Mouse (Mus musculus) kidney, embryonic 14.5 days (tissue): ENCODE data around the gene Bpifc. TPM values are rescaled to one million over a fixed set of nuclear protein-coding genes. Genes with fewer than 3 reads are reported as not detected.

Source experiments
- ATAC-seq: fragments of 200-750 bp; cut with Nextera tagmentation; 2 replicates; pipeline ENCODE4 v1.8.0; 2017; ENCODE audit warnings: moderate number of reproducible peaks, mild to moderate bottlenecking, moderate TSS enrichment, moderate library complexity; ENCODE audit not compliant: low FRiP score, low TSS enrichment
- H3K27ac ChIP-seq: fragments of 300-500 bp; sonication (generic); 2 replicates; pipeline ENCODE4 v1.5.1; 2014; ENCODE audit warnings: low read depth, mild to moderate bottlenecking, low read length, moderate library complexity, mixed read lengths
- H3K27me3 ChIP-seq: fragments of 300-500 bp; sonication (generic); 2 replicates; pipeline ENCODE4 v1.6.1; 2014; ENCODE audit warnings: mild to moderate bottlenecking, low read length; ENCODE audit not compliant: control insufficient read depth, insufficient read depth
- H3K36me3 ChIP-seq: fragments of 300-500 bp; sonication (generic); 2 replicates; pipeline ENCODE4 v1.6.1; 2014; ENCODE audit warnings: low read length, mixed read lengths; ENCODE audit not compliant: control insufficient read depth, insufficient read depth
- H3K4me1 ChIP-seq: fragments of 300-500 bp; sonication (generic); 2 replicates; pipeline ENCODE4 v1.6.1; 2014; ENCODE audit warnings: low read length, mixed read lengths; ENCODE audit not compliant: control insufficient read depth, insufficient read depth
- H3K4me2 ChIP-seq: fragments of 300-500 bp; sonication (generic); replicated peaks from 2 replicates; pipeline ENCODE4 v1.6.1; 2014; ENCODE audit warnings: low read depth, mild to moderate bottlenecking, low read length
- H3K4me3 ChIP-seq: fragments of 300-500 bp; sonication (generic); 2 replicates; pipeline ENCODE4 v1.5.1; 2014; ENCODE audit warnings: mild to moderate bottlenecking, low read length
- H3K9ac ChIP-seq: fragments of 300-500 bp; sonication (generic); 2 replicates; pipeline ENCODE4 v1.6.1; 2014; ENCODE audit warnings: low read depth, mild to moderate bottlenecking, low read length, moderate library complexity
- H3K9me3 ChIP-seq: fragments of 300-500 bp; sonication (generic); 2 replicates; pipeline ENCODE4 v1.6.1; 2016; ENCODE audit warnings: low read length; ENCODE audit not compliant: control insufficient read depth
- WGBS: fragments of 180-500 bp; shearing (Covaris S2); extraction: QIAGEN DNeasy Blood & Tissue Kit; methylation state at CpG from one replicate; pipeline ENCODE4 v1.1.7; 2014; 5-methylcytosine and 5-hydroxymethylcytosine counted together
- polyA plus RNA-seq: library from polyadenylated mRNA; unstranded; fragments of >200 nt; fragmentation: Nextera tagmentation; extraction: Ambion mirVana; gene quantifications from 2 replicates; pipeline ENCODE4 v1.2.1, GENCODE M21; 2014

Gene Bpifc
- polyA plus RNA-seq, 1 experiment from 2014 or later, result 0.30 TPM

DNA sequence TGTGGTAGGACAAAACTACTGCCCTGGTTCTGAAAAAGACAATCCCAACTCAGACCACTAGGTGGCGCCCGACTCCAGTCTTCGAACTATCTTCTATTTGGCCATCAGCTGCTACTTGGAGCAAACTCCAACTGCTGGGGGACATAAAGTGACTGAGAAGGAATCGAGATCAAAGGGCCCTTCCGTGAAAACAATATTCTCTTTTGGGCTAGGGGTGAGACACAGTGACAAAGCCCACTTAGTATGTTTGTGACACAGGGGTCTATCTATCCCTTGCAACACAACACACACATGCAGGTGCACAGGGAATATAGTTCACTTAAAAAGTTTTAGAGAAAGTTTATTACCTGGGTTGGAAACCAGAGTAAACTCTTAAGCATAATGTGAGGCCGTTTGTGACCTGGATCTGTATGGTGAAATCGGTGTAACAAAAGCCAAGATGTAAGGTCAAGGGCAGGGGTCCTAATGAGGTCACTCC is 43.5 kb downstream of the Bpifc start:
- H3K4me2 ChIP-seq, result no peak overlapping the region
- no peak overlapping the region for H3K9ac ChIP-seq
- H3K4me1 ChIP-seq, result no peaks in the 10 kb centered on the region
- no peak overlapping the region for H3K4me3 ChIP-seq
- no peak overlapping the region for H3K27ac ChIP-seq
- no peaks in the 10 kb centered on the region for H3K36me3 ChIP-seq
- 8% methylated on average over 7 of the region's 7 CpGs for WGBS
- ATAC-seq, result peak; percentile 54; the same call in 1 of the 2 replicates
- no peaks in the 10 kb centered on the region for H3K9me3 ChIP-seq
- H3K27me3 ChIP-seq, result no peaks in the 10 kb centered on the region

DNA sequence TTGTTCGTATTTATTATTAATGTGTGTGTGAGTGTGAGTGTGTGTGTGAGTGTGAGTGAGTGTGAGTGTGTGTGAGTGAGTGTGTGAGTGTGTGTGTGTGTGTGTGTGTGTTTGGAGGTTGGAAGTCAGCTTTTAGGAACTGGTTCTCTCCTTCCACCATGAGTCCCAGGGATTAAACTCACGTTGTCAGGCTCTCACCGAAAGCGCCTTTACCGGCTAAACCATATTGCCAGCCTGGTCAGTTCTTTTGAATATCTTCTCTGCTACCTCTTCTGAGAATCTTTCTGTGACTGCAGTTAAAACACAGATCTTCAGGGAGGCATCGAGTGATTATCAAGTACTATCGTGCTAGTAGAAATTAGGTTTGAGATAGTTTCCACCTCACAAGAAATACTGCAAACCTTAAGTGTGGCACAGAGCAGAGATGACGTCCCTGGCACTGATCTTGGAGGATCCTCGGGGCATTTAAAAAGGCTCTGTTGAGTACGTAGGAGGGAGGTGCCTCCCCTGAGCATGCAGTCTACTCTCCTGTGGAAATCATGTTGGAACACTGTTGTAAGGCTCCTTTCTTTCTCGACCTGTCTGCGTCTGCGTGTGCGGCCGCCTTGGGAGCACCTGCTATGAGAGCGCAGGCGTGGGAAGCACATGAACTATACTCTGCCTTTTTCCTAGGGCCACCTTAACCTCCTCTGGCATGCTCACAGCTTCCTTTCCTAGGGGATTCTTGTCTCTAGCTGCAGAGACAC is 44.1 kb downstream of the Bpifc start:
- Histone ChIP-seq H3K9me3 (no peaks in the 10 kb centered on the region), H3K27ac (no peak overlapping the region), H3K36me3 (no peaks in the 10 kb centered on the region), H3K4me1 (no peaks in the 10 kb centered on the region), H3K9ac (no peak overlapping the region), H3K27me3 (no peaks in the 10 kb centered on the region), H3K4me3 (no peak overlapping the region), H3K4me2 (no peak overlapping the region)
- WGBS, result 68% methylated on average over 17 of the region's 17 CpGs
- ATAC-seq, result peak; percentile 22; the same call in 1 of the 2 replicates

DNA sequence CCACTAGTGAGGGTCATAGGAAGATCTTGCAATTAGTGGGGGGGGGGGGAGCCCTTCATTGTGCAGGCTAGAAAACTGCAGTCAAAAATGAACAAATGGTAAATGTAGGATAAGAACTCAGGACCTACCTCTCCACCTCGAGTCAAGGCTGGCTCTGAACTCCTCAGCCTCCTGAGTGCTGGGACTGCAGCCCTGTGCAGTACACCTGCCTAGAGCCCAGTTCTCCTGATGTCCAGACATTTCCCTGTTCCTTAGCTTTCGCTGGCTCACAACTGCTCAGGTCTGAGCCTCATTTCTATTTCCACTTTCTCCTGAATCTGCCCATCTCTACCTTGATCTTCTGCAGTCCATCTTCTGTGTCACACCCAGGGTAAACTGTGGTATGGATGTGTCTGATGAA is 45.2 kb downstream of the Bpifc start:
- H3K4me2 ChIP-seq, result no peak overlapping the region
- no peak overlapping the region for H3K27ac ChIP-seq
- no peak overlapping the region for H3K9ac ChIP-seq
- WGBS, result 63% methylated on average over 2 of the region's 2 CpGs
- no peak for ATAC-seq
- no peak overlapping the region for H3K4me3 ChIP-seq
- H3K4me1 ChIP-seq, result no peaks in the 10 kb centered on the region
- no peaks in the 10 kb centered on the region for H3K9me3 ChIP-seq
- no peaks in the 10 kb centered on the region for H3K36me3 ChIP-seq
- H3K27me3 ChIP-seq, result no peaks in the 10 kb centered on the region

DNA sequence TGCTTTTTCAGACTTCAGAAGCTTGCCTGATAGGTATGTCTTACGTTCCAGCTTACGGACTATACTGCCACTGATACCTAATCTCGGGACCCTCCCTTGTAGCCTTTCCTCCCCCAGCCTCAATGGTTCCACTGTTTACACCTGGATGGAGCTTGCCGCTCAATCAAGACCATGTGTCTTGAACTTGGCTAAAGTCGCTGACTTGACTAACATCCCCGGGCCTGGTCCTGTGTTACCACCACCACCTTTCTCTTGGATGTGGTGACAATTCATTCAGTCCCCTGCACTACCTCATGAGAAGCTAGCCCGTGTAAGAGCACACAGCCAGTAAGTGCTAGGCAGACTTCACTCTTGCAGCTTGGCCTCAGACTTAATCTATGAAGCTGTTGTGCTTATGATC is 47.4 kb downstream of the Bpifc start:
- H3K9ac ChIP-seq, result no peak overlapping the region
- no peak for ATAC-seq
- WGBS, result 88% methylated on average over 7 of the region's 7 CpGs
- H3K27ac ChIP-seq, result no peak overlapping the region
- no peaks in the 10 kb centered on the region for H3K9me3 ChIP-seq
- H3K4me3 ChIP-seq, result no peak overlapping the region
- H3K4me2 ChIP-seq, result no peak overlapping the region
- H3K4me1 ChIP-seq, result no peaks in the 10 kb centered on the region
- H3K27me3 ChIP-seq, result no peaks in the 10 kb centered on the region
- no peaks in the 10 kb centered on the region for H3K36me3 ChIP-seq

DNA sequence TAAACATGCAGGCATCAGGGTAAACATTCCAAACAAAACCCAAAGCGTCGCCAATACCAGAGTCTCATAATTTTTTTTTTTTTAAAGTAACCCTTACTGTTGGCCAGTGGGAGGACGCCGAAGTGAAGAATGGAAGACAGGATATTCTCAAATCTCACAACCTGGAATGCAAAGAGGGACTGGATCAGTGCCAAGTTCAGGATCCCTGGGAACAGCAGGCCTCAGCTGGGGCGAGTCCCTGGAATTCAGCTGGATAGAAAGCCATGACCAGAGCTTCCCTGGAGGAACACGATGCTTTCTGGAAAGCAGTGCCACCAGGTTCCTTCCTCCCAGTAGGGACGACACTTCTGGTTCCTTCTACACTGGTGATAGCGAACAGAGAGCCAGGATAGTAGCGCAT is 48.8 kb downstream of the Bpifc start:
- no peaks in the 10 kb centered on the region for H3K36me3 ChIP-seq
- ATAC-seq, result no peak
- no peaks in the 10 kb centered on the region for H3K4me1 ChIP-seq
- no peak overlapping the region for H3K9ac ChIP-seq
- H3K4me2 ChIP-seq, result no peak overlapping the region
- 67% methylated on average over 9 of the region's 9 CpGs for WGBS
- no peak overlapping the region for H3K4me3 ChIP-seq
- no peaks in the 10 kb centered on the region for H3K27me3 ChIP-seq
- H3K27ac ChIP-seq, result no peak overlapping the region
- no peaks in the 10 kb centered on the region for H3K9me3 ChIP-seq

DNA sequence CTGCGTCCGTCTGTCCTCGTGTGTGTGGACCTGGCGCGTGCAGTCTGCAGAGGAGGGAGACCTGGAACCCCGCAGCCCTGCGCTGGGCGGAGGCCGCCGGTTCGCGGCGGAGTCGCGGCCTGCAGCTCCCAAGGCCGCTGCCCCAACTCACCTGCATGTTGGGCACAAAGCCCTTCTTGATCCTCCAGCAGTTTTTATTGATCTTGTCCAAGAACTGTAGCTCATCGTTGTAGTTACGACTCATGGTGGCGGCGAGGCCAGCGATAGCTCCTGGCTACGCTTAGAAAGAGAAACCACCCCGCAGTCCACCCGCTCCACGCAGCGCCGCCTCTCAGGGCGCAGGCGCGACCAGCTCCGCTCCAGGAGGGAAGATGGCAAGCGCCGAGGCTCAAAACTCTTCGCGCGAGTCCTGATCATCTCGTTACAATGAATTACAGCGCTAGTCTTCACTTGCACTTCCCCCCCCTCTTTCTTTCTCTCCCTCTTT is 54.2 kb downstream of the Bpifc start, which contains the start of gene Rtcb:
Gene Rtcb (minus strand): TSS at position 360 of the 487 bp plus-strand sequence.
- peak within 1 kb of the TSS; percentile 59; the same call in 1 of the 2 replicates for H3K27ac ChIP-seq
- 0% methylated on average over 38 of the region's 38 CpGs for WGBS
- no peaks in the 10 kb centered on the region for H3K27me3 ChIP-seq
- H3K4me2 ChIP-seq, result peak within 1 kb of the TSS; percentile 87
- ATAC-seq, result peak; percentile 92
- H3K4me3 ChIP-seq, result peak within 1 kb of the TSS; percentile 75
- peaks cover 27% of the 10 kb centered on the region for H3K36me3 ChIP-seq
- no peaks in the 10 kb centered on the region for H3K9me3 ChIP-seq
- no peaks in the 10 kb centered on the region; the same call in 1 of the 2 replicates for H3K4me1 ChIP-seq
- peak within 1 kb of the TSS; percentile 88 for H3K9ac ChIP-seq

DNA sequence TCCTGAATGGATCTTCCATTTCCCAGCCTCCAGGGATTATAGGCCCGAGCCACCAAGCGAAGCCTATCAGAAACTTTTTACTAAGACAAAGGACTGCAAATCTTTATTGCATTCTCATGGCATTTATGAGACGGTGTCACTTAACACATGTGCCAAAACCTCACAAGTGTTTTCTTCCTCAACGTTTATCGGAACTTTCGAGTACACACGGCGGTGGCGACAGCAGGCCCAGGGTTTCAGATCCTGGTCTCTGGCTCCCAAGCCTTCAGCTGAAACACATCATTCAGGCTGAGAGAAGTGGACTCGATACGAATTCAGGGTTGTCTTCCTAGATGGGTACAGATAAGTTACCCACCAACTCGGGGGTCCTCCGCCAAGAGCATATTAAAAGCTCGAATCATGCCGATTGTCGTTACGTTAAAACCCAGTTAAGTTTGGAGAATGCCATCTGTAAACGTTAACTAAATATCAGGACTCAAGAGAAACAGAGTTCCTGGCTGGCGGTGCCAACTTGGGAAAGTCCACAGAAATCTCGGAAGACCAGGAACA is 54.8 kb downstream of the Bpifc start:
- 3% methylated on average over 20 of the region's 20 CpGs for WGBS
- no peaks in the 10 kb centered on the region for H3K9me3 ChIP-seq
- ATAC-seq, result no peak
- H3K36me3 ChIP-seq, result peaks cover 33% of the 10 kb centered on the region
- peak overlapping the region; percentile 75 for H3K4me3 ChIP-seq
- H3K4me2 ChIP-seq, result peak overlapping the region; percentile 87
- no peaks in the 10 kb centered on the region for H3K27me3 ChIP-seq
- no peaks in the 10 kb centered on the region; the same call in 1 of the 2 replicates for H3K4me1 ChIP-seq
- H3K27ac ChIP-seq, result peak overlapping the region; percentile 59; the same call in 1 of the 2 replicates
- peak overlapping the region; percentile 88 for H3K9ac ChIP-seq

DNA sequence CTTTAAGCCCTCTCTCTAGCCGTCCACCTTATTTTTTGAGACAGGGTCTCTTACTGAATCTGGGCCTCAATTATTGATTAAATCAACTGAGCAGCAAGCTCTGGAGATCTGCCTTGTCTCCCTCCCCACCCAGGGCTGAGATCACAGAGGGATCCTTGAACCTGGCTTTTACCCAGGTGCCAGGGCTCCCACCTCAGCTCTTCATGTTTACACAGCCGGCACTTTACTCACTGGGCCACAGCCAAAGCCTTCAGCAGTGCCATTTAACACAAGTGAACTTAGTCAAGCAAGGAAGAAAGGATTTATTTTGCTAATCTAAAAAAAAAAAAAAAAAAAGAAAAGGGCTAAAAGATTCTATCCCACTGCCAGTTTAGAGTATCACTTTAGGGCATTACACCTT is 57.3 kb downstream of the Bpifc start:
- H3K36me3 ChIP-seq, result peaks cover 53% of the 10 kb centered on the region

DNA sequence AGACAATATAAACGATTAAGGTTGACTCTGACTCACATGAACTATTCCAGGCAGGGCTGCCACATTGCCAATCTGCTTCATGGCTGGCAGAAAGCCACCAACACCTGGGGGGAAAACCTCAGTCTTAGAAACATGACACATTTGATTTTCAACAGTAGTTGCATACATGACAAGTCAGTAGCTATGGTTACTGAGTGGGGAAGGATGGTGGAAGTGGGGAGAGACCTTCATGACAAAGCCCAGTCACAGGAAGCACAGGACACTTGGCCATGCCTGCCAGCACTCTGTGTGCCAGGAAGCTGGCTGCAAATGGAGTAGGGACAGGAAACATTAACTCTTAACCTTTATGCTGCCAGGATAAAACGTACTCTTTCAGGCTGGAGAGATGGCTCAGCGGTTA is 58.3 kb downstream of the Bpifc start:
- H3K9me3 ChIP-seq, result no peaks in the 10 kb centered on the region
- H3K27me3 ChIP-seq, result no peaks in the 10 kb centered on the region
- 78% methylated on average over 3 of the region's 3 CpGs for WGBS
- H3K36me3 ChIP-seq, result peaks cover 63% of the 10 kb centered on the region
- H3K4me2 ChIP-seq, result no peak overlapping the region
- ATAC-seq, result no peak
- H3K4me3 ChIP-seq, result no peak overlapping the region
- no peaks in the 10 kb centered on the region; the same call in 1 of the 2 replicates for H3K4me1 ChIP-seq
- no peak overlapping the region for H3K27ac ChIP-seq
- no peak overlapping the region for H3K9ac ChIP-seq

More for the DNA sequence above, 57.3 kb downstream of the Bpifc start:
- Histone ChIP-seq H3K4me3 (no peak overlapping the region), H3K27me3 (no peaks in the 10 kb centered on the region), H3K4me1 (no peaks in the 10 kb centered on the region; the same call in 1 of the 2 replicates), H3K9ac (no peak overlapping the region), H3K9me3 (no peaks in the 10 kb centered on the region), H3K4me2 (no peak overlapping the region), H3K27ac (no peak overlapping the region)
- ATAC-seq, result no peak
- 74% methylated on average over 2 of the region's 2 CpGs for WGBS
